Mouse (Mus musculus) adipocyte (in vitro differentiated cells): ENCODE results near the gene Atad1.
"Not testable (repeated sequence)": the region's sequence is repeated elsewhere in the genome, so short reads cannot be mapped to it uniquely, and the experiment has no call there.

Experiments used
- DNase-seq: peaks from one replicate; pipeline ENCODE4 v3.0.0-alpha.2; 2016; ENCODE audit warnings: low spot score

Gene Atad1

GRCm38 (mm10) chr19:32749425-32749824, 9.8 kb upstream of the Atad1 start:
- DNase-seq = peak; percentile 72

GRCm38 (mm10) chr19:32740641-32741345, 1.2 kb upstream of the Atad1 start:
- no peak for DNase-seq

DNA sequence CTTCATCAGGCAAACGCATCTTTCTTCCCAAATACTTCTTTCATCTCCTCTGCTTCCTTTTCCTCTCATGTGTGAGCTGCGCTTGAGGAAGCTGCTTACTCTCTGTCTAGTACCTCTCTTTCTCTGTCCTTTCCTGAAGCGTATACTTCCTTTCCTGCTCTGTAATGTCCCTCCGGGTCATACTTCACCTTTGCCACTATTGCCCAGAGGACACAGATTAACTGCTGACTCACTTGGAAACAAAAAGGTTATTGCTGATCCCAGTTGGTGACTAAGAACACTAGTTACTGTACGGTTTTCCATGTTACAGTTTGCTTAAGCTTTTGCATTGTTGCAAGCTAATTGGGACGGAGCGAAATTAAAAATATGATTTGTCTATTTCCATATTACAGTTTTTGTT, 1.7 kb downstream of the Atad1 start:
- DNase-seq = peak; percentile 62

- DNase-seq = no peak
Observed at GRCm38 (mm10) chr19:32732922-32733321, 6.7 kb downstream of the Atad1 start.

DNA sequence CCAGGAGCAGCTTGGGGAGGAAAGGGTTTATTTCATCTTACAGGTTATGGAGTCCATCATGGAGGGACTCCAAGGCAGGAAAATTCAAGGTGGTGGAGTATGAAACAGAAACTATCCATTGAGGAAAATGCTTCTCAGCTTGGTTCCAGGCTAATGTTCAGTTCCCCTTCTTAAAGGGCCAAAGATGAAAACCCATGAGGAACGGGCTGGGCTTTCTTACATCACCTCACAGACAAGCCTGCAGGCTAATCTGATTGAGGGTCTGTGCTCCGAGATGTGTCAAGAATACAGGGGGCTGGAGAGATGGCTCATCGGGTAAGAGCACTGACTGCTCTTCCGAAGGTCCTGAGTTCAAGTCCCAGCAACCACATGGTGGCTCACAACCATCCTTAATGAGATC, 9.8 kb downstream of the Atad1 start:
- DNase-seq = no peak

DNA sequence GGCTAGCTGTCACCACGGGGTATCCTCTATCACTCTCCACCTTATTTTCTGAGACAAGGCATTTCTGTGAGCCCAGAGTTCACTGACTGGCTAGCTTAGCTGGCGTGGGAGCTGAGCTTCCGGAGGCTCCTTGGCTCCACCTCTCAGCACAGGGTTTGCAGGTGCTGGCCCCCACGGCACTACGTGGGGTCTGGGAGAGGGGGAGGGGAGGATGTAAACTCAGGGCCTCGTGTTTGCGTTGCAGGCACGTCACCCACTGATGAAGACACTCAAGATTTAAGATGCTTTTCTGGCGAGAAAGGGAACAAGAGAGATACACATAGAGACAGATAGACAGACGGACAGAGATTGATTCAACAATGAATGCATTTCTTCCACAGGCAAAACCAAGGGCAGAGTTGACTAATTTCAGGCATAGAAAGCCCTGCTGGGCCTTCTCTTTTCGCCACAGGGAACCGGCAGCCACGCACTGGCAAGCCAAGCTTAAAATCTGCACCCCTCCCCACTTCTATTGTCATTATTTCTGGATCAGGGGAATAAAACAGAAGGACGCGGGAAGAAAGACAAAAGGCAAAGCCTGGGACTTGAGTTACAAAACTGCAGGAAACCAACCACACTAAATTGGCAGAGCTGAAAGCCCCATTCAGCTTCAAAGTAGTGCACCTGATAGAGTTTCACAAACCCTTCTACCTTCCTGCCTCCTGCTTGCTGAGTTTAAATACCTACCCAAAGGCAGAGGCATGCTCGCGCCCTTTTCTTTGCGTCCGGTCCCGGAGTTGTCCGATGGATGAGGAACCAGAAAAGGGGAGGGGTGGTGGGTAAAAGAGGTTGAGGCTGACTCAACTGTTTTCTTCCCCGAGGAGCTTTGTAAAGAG, 12.9 kb downstream of the Atad1 start:
- no peak for DNase-seq

DNA sequence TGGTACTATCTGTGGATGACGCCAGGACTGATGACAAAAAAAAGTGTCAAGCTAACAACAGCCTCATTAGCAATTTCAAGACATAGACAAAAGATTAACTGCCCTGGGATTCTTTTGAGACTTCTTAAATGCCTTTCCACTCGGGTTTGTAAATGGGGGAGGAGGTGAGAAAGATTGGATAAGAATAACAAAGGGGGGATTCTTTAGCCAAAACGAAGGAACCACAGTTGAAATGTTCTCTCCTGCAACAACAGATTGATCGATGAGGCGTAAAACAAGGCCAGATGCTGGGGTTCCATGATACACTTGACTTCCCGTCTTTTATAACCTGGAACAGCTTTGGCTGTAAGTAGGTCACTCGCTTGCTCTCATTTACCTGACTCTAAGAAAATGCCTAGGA, 15.8 kb downstream of the Atad1 start:
- no peak for DNase-seq

- DNase-seq = no peak
Observed at GRCm38 (mm10) chr19:32720319-32720718, 19.3 kb downstream of the Atad1 start.

GRCm38 (mm10) chr19:32717590-32717989, 22.0 kb downstream of the Atad1 start:
- peak; percentile 64 for DNase-seq

GRCm38 (mm10) chr19:32715681-32716080, 23.9 kb downstream of the Atad1 start:
- no peak for DNase-seq

DNA sequence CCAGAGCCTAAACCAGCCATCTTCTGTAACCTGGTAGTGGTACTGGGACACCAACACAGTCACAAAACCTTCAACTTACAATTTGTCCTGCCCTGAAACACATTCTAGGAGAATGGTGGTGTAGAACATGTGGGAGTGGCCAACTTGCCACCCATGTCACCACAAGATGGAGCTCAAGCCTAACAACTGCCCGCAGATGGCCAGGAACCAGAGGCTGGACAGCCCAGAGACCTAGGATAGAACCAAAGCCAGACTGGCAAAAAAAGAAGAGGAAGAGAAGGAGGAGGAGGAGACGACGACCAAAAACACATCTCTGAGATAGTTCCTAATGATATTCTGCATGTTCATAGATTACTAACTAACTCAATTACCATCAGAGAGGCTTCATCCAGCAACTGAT, 24.4 kb downstream of the Atad1 start:
- DNase-seq = peak; percentile 90

DNA sequence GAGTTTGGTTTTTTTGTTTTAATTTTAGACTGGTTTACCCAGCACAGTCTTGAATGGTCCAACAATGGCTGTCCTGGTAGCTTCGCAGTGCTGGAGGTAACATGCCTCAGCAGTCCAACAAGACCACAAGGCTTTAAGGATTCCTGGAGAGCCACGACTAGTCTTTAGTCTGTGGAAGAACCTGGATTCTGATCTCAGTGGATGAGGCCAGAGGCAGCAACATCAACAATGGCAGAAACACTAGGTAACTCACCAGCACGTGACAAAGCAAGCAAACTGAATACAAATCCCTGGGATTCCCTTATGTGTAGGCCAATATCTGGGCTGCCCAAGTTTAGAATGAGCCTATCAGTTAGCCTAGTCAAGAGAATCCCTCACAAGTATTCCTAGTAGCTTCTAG, 26.1 kb downstream of the Atad1 start:
- no peak for DNase-seq

- peak; percentile 81 for DNase-seq
Observed at GRCm38 (mm10) chr19:32712588-32713042, 27.0 kb downstream of the Atad1 start.

GRCm38 (mm10) chr19:32711761-32712541, 27.6 kb downstream of the Atad1 start:
- peak; percentile 91 for DNase-seq

- peak; percentile 45 for DNase-seq
Observed at GRCm38 (mm10) chr19:32710288-32710687, 29.3 kb downstream of the Atad1 start.

GRCm38 (mm10) chr19:32708996-32709395, 30.6 kb downstream of the Atad1 start:
- DNase-seq = no peak

DNA sequence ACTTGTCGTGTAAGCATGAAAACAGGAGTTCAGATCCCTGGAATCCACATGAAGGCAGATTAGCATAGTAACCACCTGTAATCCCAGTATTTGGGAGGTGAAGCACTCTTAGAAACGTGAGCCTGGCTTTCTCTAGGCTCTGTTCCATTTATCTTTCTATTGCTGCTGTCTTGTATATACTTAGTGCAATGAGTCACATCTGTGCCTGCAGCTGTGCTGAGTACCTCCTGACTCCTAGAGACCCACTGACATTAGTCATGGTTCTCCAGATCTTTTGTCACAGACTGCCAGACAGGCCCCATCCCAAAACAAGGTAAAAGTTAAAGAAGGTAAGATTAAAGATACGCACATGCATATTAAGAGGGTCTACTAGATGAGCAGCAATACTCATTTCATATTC, 37.4 kb downstream of the Atad1 start:
- DNase-seq = no peak

DNA sequence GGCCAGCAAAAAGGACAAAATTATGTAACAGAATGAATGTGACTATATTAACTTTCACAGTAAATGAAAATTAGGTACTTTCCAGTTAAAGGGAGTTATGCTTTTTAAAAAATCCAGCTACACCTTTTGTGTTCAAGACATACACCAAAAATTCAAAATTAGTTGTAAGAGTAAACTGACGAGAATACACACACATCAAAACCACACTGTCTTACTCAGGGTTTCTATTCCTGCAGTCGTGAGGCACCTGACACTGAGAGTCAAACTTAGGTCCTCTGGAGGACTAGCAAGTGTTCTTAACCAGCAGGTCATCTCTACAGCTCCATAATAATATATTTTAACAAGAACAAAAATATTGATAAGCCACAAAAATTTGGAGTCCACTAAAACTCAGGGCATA, 42.9 kb downstream of the Atad1 start:
- DNase-seq = no peak

DNA sequence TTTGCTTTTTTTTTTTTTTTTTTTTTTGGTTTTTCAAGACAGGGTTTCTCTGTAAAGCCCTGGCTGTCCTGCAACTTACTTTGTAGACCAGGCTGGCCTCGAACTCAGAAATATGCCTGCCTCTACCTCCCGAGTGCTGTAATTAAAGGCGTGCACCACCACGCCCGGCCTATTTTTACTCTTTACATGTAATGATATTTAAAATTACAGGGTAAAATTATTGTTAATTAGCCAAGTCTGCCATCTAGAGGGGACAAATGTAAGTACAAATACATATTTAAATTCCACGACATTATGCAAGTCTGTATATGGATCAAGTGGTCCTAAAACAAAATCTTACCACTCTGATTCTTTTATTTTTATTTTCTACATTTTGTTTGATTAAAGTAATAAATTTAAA, 49.9 kb downstream of the Atad1 start:
- peak; percentile 66 for DNase-seq

DNA sequence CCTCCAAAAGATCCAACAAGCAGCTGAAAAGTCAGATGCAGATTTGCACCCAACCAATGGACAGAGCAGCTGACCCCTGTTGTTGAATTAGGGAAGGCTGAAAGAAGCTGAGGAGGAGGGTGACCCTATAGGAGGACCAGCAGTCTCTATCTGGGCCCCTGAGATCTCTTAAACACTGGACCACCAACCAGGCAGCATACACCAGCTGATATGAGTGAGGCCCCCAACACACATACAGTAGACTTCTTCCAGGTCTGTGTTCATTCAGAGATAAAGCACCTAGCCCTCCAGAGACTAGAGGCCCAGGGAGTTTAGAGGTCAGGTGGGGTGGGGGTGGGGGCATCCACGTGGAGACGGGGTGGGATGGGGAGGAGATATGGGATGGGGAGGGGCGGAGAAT, 51.4 kb downstream of the Atad1 start:
- DNase-seq = not testable (repeated sequence)

DNA sequence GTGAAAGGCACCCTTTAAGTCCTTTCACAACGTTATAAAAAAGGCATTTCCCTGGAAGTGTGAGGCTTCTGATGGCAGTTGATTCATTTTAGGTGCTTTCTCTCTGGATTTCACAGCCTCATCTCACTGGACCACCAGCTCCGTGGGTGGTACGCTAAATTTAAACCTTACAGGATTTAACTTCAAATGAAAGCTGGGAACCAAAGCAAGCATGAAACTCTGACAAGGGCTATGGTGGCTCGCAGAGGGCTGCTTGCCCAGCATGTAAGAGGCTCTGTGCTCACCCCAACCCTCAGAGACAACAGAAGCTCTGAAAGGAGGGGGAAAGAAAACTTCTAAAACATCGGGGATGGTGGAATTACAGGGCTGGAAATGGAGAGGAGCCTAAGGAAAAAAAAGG, 51.9 kb downstream of the Atad1 start:
- no peak for DNase-seq

- DNase-seq = no peak
Observed at GRCm38 (mm10) chr19:32683081-32683480, 56.5 kb downstream of the Atad1 start.

DNA sequence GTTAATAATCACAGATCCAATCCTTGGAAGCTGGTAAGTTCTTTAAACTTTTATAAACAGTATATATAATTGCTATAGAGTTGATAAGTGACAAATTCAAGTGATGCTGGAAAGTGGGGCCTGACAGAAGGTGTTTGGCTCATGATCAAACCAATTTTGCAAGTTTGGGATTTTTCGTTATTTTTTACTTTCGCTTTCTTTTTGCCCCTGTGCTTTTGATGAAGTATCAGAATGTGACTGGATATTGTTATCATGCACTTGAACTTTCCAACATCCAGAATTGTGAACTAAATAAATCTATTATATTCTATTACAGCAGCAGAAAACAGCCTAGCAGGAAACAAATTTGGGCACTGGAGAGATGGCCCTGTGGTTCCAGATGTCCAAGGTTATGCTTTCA, 58.7 kb downstream of the Atad1 start:
- DNase-seq = no peak
